31 mouse cellular contexts compared by ENCODE assay signal in the genomic region with DNA sequence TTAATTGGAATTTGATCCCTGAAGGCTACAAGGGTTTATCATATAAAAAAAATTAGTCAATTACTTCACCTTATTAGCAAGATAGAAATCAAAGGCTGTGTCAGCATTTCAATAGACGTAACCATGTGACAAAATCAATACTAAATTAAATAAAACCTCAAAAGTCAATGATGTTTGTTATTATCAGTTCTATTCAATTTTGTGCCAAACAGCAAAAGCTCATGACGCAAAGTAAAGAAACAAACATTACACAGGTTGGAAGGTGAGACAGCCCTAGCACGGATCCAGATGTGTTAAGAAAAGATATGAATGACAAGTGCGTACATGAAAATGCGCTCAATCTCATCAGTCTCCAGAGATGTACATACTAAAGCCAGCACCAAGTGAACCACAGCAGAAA.
"Had no signal": no experiment of that assay in that cellular context is flagged by ENCODE, and none has a peak within 500 bp of the region (broad histone marks: within the 10 kb centered on the region; RNA-seq: fewer than 3 reads in every experiment).

No protein-coding gene starts in this region.

- H3K9me3 ChIP-seq: heart, embryonic 12.5 days; heart, embryonic 13.5 days; heart, embryonic 15.5 days; hindbrain, embryonic 10.5 days; hindbrain, embryonic 12.5 days; hindbrain, embryonic 13.5 days; hindbrain, embryonic 15.5 days; kidney, embryonic 15.5 days had no signal

- H3K4me3 ChIP-seq: heart, adult 2 months; heart, embryonic 12.5 days; heart, embryonic 13.5 days; heart, embryonic 15.5 days; hindbrain, embryonic 10.5 days; hindbrain, embryonic 12.5 days; hindbrain, embryonic 13.5 days; hindbrain, embryonic 15.5 days; kidney, embryonic 15.5 days; layer of hippocampus, adult 2 months had no signal

- H3K4me2 ChIP-seq: heart, embryonic 11.5 days; heart, embryonic 12.5 days; heart, embryonic 13.5 days; heart, embryonic 15.5 days; hindbrain, embryonic 12.5 days; hindbrain, embryonic 13.5 days; hindbrain, embryonic 14.5 days; hindbrain, embryonic 15.5 days; kidney, embryonic 15.5 days had no signal

- H3K36me3 ChIP-seq: heart, embryonic 15.5 days had no signal

- H3K27me3 ChIP-seq: heart, embryonic 12.5 days; heart, embryonic 13.5 days; heart, embryonic 15.5 days; hindbrain, embryonic 12.5 days; hindbrain, embryonic 13.5 days; hindbrain, embryonic 15.5 days; kidney, embryonic 15.5 days had no signal

- H3K9ac ChIP-seq: heart, embryonic 12.5 days; heart, embryonic 13.5 days; heart, embryonic 15.5 days; hindbrain, embryonic 12.5 days; hindbrain, embryonic 13.5 days; hindbrain, embryonic 14.5 days; hindbrain, embryonic 15.5 days; kidney, embryonic 15.5 days had no signal

- ATAC-seq: hindbrain, embryonic 16.5 days; hindbrain, postnatal 0 days; inflammation-experienced regulatory T-cells, adult 6 months had no signal

- DNase-seq: heart, adult 2 months; heart, postnatal 10 days; heart, postnatal 14 days; heart, postnatal 36 days; heart, postnatal 4 days; kidney, adult 18-20 months; kidney, adult 2 months; kidney, adult 8-10 months; kidney, adult 9 months; kidney, postnatal 10 days; kidney, postnatal 14 days; kidney, postnatal 25 days; kidney, postnatal 36 days; kidney, postnatal 4 days; layer of hippocampus, adult 9-11 months; layer of hippocampus, postnatal 36 days had no signal

- H3K27ac ChIP-seq: heart, adult 2 months; heart, embryonic 13.5 days; heart, embryonic 15.5 days; hindbrain, embryonic 10.5 days; hindbrain, embryonic 12.5 days; hindbrain, embryonic 13.5 days; hindbrain, embryonic 14.5 days; hindbrain, embryonic 15.5 days; hindbrain, postnatal 0 days; kidney, embryonic 15.5 days; kidney, postnatal 0 days; layer of hippocampus, adult 2 months had no signal
